Mouse (Mus musculus) B cell, adult 67 days (primary cell): Measurements from ENCODE around the gene Nsun3. TPM values are rescaled to one million over a fixed set of nuclear protein-coding genes. Genes with fewer than 3 reads are reported as not detected.

Experiments used
- total RNA-seq, 2 experiments: library from RNA; stranded (reverse); gene quantifications; 4 replicates each; pipeline ENCODE4 v1.2.4; 2023

The Nsun3 gene
- total RNA-seq = 10 to 100 TPM; 12.8 to 20.4 TPM

GRCm38 (mm10) chr16:62786621-62787331 lies at the start of gene Nsun3:
TSS of gene Nsun3 (minus strand) at chr16:62786818.

GRCm38 (mm10) chr16:62814491-62814890 lies 27.9 kb upstream of the Nsun3 start, which contains the start of gene Stx19:
TSS of gene Stx19 (plus strand) at chr16:62814676.

Other genes starting within 250 kb of the Nsun3 start
- gene Stx19, start 27.9 kb upstream of the Nsun3 start, total RNA-seq = not detected
- 10 to 100 TPM; 19.3 to 25.5 TPM for gene Arl13b, start 60.2 kb upstream of the Nsun3 start, total RNA-seq
- gene Pros1, start 67.5 kb upstream of the Nsun3 start, total RNA-seq = not detected